26 mouse cellular contexts compared by ENCODE assay signal in the genomic region with DNA sequence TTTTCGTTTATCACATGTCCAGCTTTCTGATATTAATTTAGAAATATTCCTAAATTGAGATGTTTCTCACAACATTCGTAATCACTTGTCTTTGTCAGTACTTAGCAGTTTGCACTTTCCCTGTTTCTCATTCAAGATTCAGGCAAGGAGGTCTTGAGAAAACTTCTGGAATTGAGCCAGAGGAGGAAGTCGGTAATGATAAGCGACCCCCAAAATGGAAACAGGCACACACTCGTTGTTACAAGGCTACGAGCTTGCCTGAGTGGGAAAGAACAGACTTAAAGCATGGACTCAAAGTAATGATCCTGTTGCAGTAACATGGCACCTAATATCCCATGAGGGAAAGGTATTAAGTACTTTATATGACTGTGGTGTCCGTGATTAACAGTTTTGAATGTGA.
DNase-seq lines count a peak whose midpoint lies in the region; ATAC-seq and TF ChIP-seq lines count a peak whose summit lies in the region.
"Had no signal": no experiment of that assay in that cellular context is flagged by ENCODE, and none has a peak within 500 bp of the region (broad histone marks: within the 10 kb centered on the region; RNA-seq: fewer than 3 reads in every experiment).

No protein-coding gene starts in this region.

- H3K27me3 ChIP-seq in forebrain, postnatal 0 days (ENCODE audit: insufficient read depth, low read length) = no peaks in the 10 kb centered on the region
- H3K27me3 ChIP-seq in forebrain, embryonic 12.5 days = no peaks in the 10 kb centered on the region
- no peaks in the 10 kb centered on the region for H3K27me3 ChIP-seq in lung, embryonic 14.5 days (ENCODE audit: insufficient read depth, low read length)
- no peaks in the 10 kb centered on the region for H3K27me3 ChIP-seq in limb, embryonic 13.5 days
- H3K27me3 ChIP-seq in intestine, embryonic 15.5 days (replicated peaks) = no peaks in the 10 kb centered on the region
- H3K27me3 ChIP-seq: embryonic facial prominence, embryonic 12.5 days; forebrain, embryonic 15.5 days; heart, embryonic 13.5 days; hindbrain, embryonic 15.5 days had no signal

- H3K36me3 ChIP-seq in forebrain, postnatal 0 days (ENCODE audit: insufficient read depth) = no peaks in the 10 kb centered on the region
- H3K36me3 ChIP-seq in forebrain, embryonic 12.5 days (replicated peaks) = no peaks in the 10 kb centered on the region
- no peaks in the 10 kb centered on the region for H3K36me3 ChIP-seq in lung, embryonic 14.5 days (ENCODE audit: insufficient read depth)
- H3K36me3 ChIP-seq in limb, embryonic 13.5 days = no peaks in the 10 kb centered on the region
- no peaks in the 10 kb centered on the region for H3K36me3 ChIP-seq in intestine, embryonic 15.5 days
- H3K36me3 ChIP-seq: embryonic facial prominence, embryonic 12.5 days; forebrain, embryonic 15.5 days; heart, embryonic 10.5 days; heart, embryonic 13.5 days; hindbrain, embryonic 15.5 days had no signal

- whole genome bisulfite sequencing in forebrain, postnatal 0 days = 36% methylated on average over 7 of the region's 7 CpGs
- 73% methylated on average over 7 of the region's 7 CpGs for WGBS in forebrain, embryonic 12.5 days
- WGBS in lung, embryonic 14.5 days = 34% methylated on average over 7 of the region's 7 CpGs
- WGBS in lung, adult 2 months = 34% methylated on average over 7 of the region's 7 CpGs
- 28% methylated on average over 7 of the region's 7 CpGs for WGBS in limb, embryonic 13.5 days
- 54% methylated on average over 7 of the region's 7 CpGs for WGBS in intestine, embryonic 15.5 days

- H3K4me2 ChIP-seq in forebrain, postnatal 0 days (ENCODE audit: low read depth) = no peak overlapping the region
- no peak overlapping the region for H3K4me2 ChIP-seq in forebrain, embryonic 12.5 days
- 0 out of 2 replicates have a peak overlapping the region, but pooled peaks have one; percentile 31 for H3K4me2 ChIP-seq in lung, embryonic 14.5 days
- 0 out of 2 replicates have a peak overlapping the region, but pooled peaks have one; percentile 20 for H3K4me2 ChIP-seq in limb, embryonic 13.5 days (replicated peaks)
- no peak overlapping the region for H3K4me2 ChIP-seq in intestine, embryonic 15.5 days (replicated peaks)
- H3K4me2 ChIP-seq: embryonic facial prominence, embryonic 12.5 days; forebrain, embryonic 15.5 days; heart, embryonic 13.5 days; hindbrain, embryonic 15.5 days had no signal

- no peak overlapping the region for H3K4me3 ChIP-seq in forebrain, postnatal 0 days (ENCODE audit: low read depth, low read length)
- H3K4me3 ChIP-seq in forebrain, embryonic 12.5 days (replicated peaks) = no peak overlapping the region
- H3K4me3 ChIP-seq in lung, embryonic 14.5 days (ENCODE audit: low read depth, low read length) = no peak overlapping the region
- H3K4me3 ChIP-seq in lung, adult 2 months (replicated peaks; ENCODE audit: extremely low read depth, low read depth, low read length) = no peak overlapping the region
- no peak overlapping the region for H3K4me3 ChIP-seq in limb, embryonic 13.5 days
- no peak overlapping the region for H3K4me3 ChIP-seq in intestine, embryonic 15.5 days (replicated peaks)
- H3K4me3 ChIP-seq: embryonic facial prominence, embryonic 12.5 days; erythroblast, embryonic 14.5 days; forebrain, embryonic 15.5 days; heart, adult 2 months; heart, embryonic 10.5 days; heart, embryonic 13.5 days; hindbrain, embryonic 15.5 days had no signal

- H3K27ac ChIP-seq in forebrain, postnatal 0 days (ENCODE audit: low read depth, low read length) = no peak overlapping the region
- H3K27ac ChIP-seq in forebrain, embryonic 12.5 days = no peak overlapping the region
- no peak overlapping the region for H3K27ac ChIP-seq in lung, embryonic 14.5 days (ENCODE audit: low read depth)
- no peak overlapping the region for H3K27ac ChIP-seq in limb, embryonic 13.5 days
- no peak overlapping the region for H3K27ac ChIP-seq in intestine, embryonic 15.5 days
- H3K27ac ChIP-seq: embryonic facial prominence, embryonic 12.5 days; forebrain, embryonic 15.5 days; heart, adult 2 months; heart, embryonic 10.5 days; heart, embryonic 13.5 days; hindbrain, embryonic 15.5 days had no signal

- no peak for ATAC-seq in forebrain, postnatal 0 days
- ATAC-seq in forebrain, embryonic 12.5 days (ENCODE audit: low FRiP score) = no peak
- ATAC-seq in lung, embryonic 14.5 days (ENCODE audit: insufficient read depth) = no peak
- ATAC-seq in limb, embryonic 13.5 days (ENCODE audit: low FRiP score, low read depth) = no peak
- ATAC-seq in intestine, embryonic 15.5 days = no peak
- ATAC-seq: activated CD4-positive, CD25-positive, alpha-beta regulatory T cell, adult 4 months; forebrain, embryonic 15.5 days; intestine, postnatal 0 days had no signal

- DNase-seq in embryo, embryonic 11 days = peak; percentile 7
- no peak for DNase-seq in embryo, embryonic 10 days (ENCODE audit: low spot score)
- DNase-seq in forebrain, postnatal 0 days = peak; percentile 18
- peak; percentile 70 for DNase-seq in lung, embryonic 14.5 days
- DNase-seq in lung, adult 2 months = no peak
- DNase-seq: adrenal gland, adult 8-10 months; adrenal gland, postnatal 25 days; cerebellum, adult 18-20 months; cerebellum, adult 9-10 months; cerebellum, postnatal 14 days; gastrocnemius, postnatal 10 days; gastrocnemius, postnatal 36 days; heart, adult 2 months; heart, postnatal 14 days; heart, postnatal 4 days had no signal

- H3K9ac ChIP-seq in forebrain, postnatal 0 days = no peak overlapping the region
- H3K9ac ChIP-seq in forebrain, embryonic 12.5 days = no peak overlapping the region
- H3K9ac ChIP-seq in lung, embryonic 14.5 days = no peak overlapping the region
- H3K9ac ChIP-seq in limb, embryonic 13.5 days = no peak overlapping the region
- no peak overlapping the region for H3K9ac ChIP-seq in intestine, embryonic 15.5 days
- H3K9ac ChIP-seq: embryonic facial prominence, embryonic 12.5 days; forebrain, embryonic 15.5 days; heart, embryonic 13.5 days; hindbrain, embryonic 15.5 days had no signal

- no peak for TF ChIP-seq POLR2A in lung, adult 2 months (IDR thresholded peaks at IDR 0.05; ENCODE audit: borderline replicate concordance, extremely low read depth, low read depth, low read length)

- H3K9me3 ChIP-seq in forebrain, postnatal 0 days (ENCODE audit: low read length) = no peaks in the 10 kb centered on the region
- no peaks in the 10 kb centered on the region for H3K9me3 ChIP-seq in forebrain, embryonic 12.5 days
- H3K9me3 ChIP-seq in lung, embryonic 14.5 days (ENCODE audit: low read depth, low read length) = no peaks in the 10 kb centered on the region
- H3K9me3 ChIP-seq in limb, embryonic 13.5 days = no peaks in the 10 kb centered on the region
- no peaks in the 10 kb centered on the region for H3K9me3 ChIP-seq in intestine, embryonic 15.5 days
- H3K9me3 ChIP-seq: embryonic facial prominence, embryonic 12.5 days; forebrain, embryonic 15.5 days; heart, embryonic 10.5 days; heart, embryonic 13.5 days; hindbrain, embryonic 15.5 days had no signal

- TF ChIP-seq CTCF in forebrain, postnatal 0 days (IDR thresholded peaks at IDR 0.05; ENCODE audit: low read depth) = no peak
- TF ChIP-seq CTCF in lung, embryonic 14.5 days (IDR thresholded peaks at IDR 0.05; ENCODE audit: low read depth) = no peak
- no peak for TF ChIP-seq CTCF in lung, adult 2 months (IDR thresholded peaks at IDR 0.05; ENCODE audit: insufficient read depth, low read length)

- no peaks in the 10 kb centered on the region; the same call in 1 of the 2 replicates for H3K4me1 ChIP-seq in forebrain, postnatal 0 days (ENCODE audit: insufficient read depth)
- no peaks in the 10 kb centered on the region for H3K4me1 ChIP-seq in forebrain, embryonic 12.5 days
- no peaks in the 10 kb centered on the region for H3K4me1 ChIP-seq in lung, embryonic 14.5 days (ENCODE audit: insufficient read depth)
- H3K4me1 ChIP-seq in lung, adult 2 months (ENCODE audit: control insufficient read depth, insufficient read depth, low read length) = no peaks in the 10 kb centered on the region
- peaks cover 3% of the 10 kb centered on the region for H3K4me1 ChIP-seq in limb, embryonic 13.5 days
- no peaks in the 10 kb centered on the region for H3K4me1 ChIP-seq in intestine, embryonic 15.5 days (replicated peaks)
- H3K4me1 ChIP-seq: embryonic facial prominence, embryonic 12.5 days; heart, embryonic 10.5 days; heart, embryonic 13.5 days had no signal

Comparison
In these comparisons a context has a peak if more than half of its experiments do, and no peak if none do; other contexts are left out.
1. DNase-seq: peak in embryo, embryonic 11 days (single experiment), forebrain, postnatal 0 days (single experiment) and lung, embryonic 14.5 days (single experiment); none in embryo, embryonic 10 days (single experiment) and lung, adult 2 months (single experiment).
2. H3K4me2 ChIP-seq: peak in lung, embryonic 14.5 days (single experiment) and limb, embryonic 13.5 days (single experiment); none in forebrain, postnatal 0 days (single experiment), forebrain, embryonic 12.5 days (single experiment) and intestine, embryonic 15.5 days (single experiment).